Mouse (Mus musculus) embryo, embryonic 10.5 days (tissue): ENCODE results near the gene Tfam.

Experiments
- DNase-seq: peaks from one replicate; pipeline ENCODE4 v3.0.0-alpha.2; 2015; ENCODE audit warnings: low spot score

Tfam gene

GRCm38 (mm10) chr10:71238240-71238554, at the start of gene Tfam:
Gene Tfam, minus strand, starts transcription at chr10:71238280.
- DNase-seq: no peak

- peak; percentile 85 for DNase-seq
Observed at GRCm38 (mm10) chr10:71285126-71285580, 47.1 kb upstream of the Tfam start, which contains the start of gene Ube2d1. Gene Ube2d1, minus strand, starts transcription at chr10:71285262.

GRCm38 (mm10) chr10:71284511-71285125, 46.5 kb upstream of the Tfam start:
- peak; percentile 64 for DNase-seq

- peak; percentile 22 for DNase-seq
Observed at GRCm38 (mm10) chr10:71284131-71284510, 46.0 kb upstream of the Tfam start.

- DNase-seq: no peak
Observed at GRCm38 (mm10) chr10:71273008-71273739, 35.1 kb upstream of the Tfam start.

- no peak for DNase-seq
Observed at GRCm38 (mm10) chr10:71267973-71268372, 29.9 kb upstream of the Tfam start.

- DNase-seq: no peak
Observed at GRCm38 (mm10) chr10:71267511-71267910, 29.4 kb upstream of the Tfam start.

GRCm38 (mm10) chr10:71265067-71265466, 27.0 kb upstream of the Tfam start:
- no peak for DNase-seq

- DNase-seq: no peak
Observed at GRCm38 (mm10) chr10:71261637-71262036, 23.6 kb upstream of the Tfam start.

- DNase-seq: no peak
Observed at GRCm38 (mm10) chr10:71258943-71259342, 20.9 kb upstream of the Tfam start.

GRCm38 (mm10) chr10:71258516-71258915, 20.4 kb upstream of the Tfam start:
- DNase-seq: no peak

GRCm38 (mm10) chr10:71253147-71253546, 15.1 kb upstream of the Tfam start:
- no peak for DNase-seq

- no peak for DNase-seq
Observed at GRCm38 (mm10) chr10:71252421-71252820, 14.3 kb upstream of the Tfam start.

GRCm38 (mm10) chr10:71251846-71252245, 13.8 kb upstream of the Tfam start:
- no peak for DNase-seq

- DNase-seq: no peak
Observed at GRCm38 (mm10) chr10:71251256-71251655, 13.2 kb upstream of the Tfam start.

GRCm38 (mm10) chr10:71250472-71250871, 12.4 kb upstream of the Tfam start:
- DNase-seq: no peak

GRCm38 (mm10) chr10:71249086-71249880, 11.2 kb upstream of the Tfam start:
- DNase-seq: no peak

GRCm38 (mm10) chr10:71246956-71247355, 8.9 kb upstream of the Tfam start:
- no peak for DNase-seq

- no peak for DNase-seq
Observed at GRCm38 (mm10) chr10:71239479-71240120, 1.5 kb upstream of the Tfam start.

- DNase-seq: peak; percentile 97
Observed at GRCm38 (mm10) chr10:71237516-71238239, 402 bp downstream of the Tfam start.

- DNase-seq: no peak
Observed at GRCm38 (mm10) chr10:71234071-71234470, 4.0 kb downstream of the Tfam start.

GRCm38 (mm10) chr10:71225894-71226293, 12.2 kb downstream of the Tfam start:
- DNase-seq: peak; percentile 80
